Mouse (Mus musculus): ENCODE data around the gene Trp53i13.

Gene Trp53i13

GRCm38 (mm10) chr11:77491123-77491501 is 24.7 kb downstream of the Trp53i13 start:
- DNase-seq = peak; percentile 96

GRCm38 (mm10) chr11:77490451-77490850 is 25.3 kb downstream of the Trp53i13 start:
- no peak for DNase-seq

GRCm38 (mm10) chr11:77489591-77490235 is 26.1 kb downstream of the Trp53i13 start, which contains the start of gene Ankrd13b:
Gene Ankrd13b (minus strand): TSS chr11:77489678.
- peak; percentile 89 for DNase-seq

- peak; percentile 60 for DNase-seq
Observed at GRCm38 (mm10) chr11:77488771-77489581, 26.8 kb downstream of the Trp53i13 start.

- DNase-seq = peak; percentile 49
Observed at GRCm38 (mm10) chr11:77486798-77487197, 29.0 kb downstream of the Trp53i13 start.

GRCm38 (mm10) chr11:77485229-77485628 is 30.6 kb downstream of the Trp53i13 start:
- DNase-seq = no peak

- no peak for DNase-seq
Observed at GRCm38 (mm10) chr11:77483510-77484255, 32.1 kb downstream of the Trp53i13 start.

- no peak for DNase-seq
Observed at GRCm38 (mm10) chr11:77483043-77483442, 32.7 kb downstream of the Trp53i13 start.

GRCm38 (mm10) chr11:77476895-77477294 is 38.9 kb downstream of the Trp53i13 start:
- no peak for DNase-seq

GRCm38 (mm10) chr11:77476216-77476615 is 39.6 kb downstream of the Trp53i13 start:
- DNase-seq = no peak

GRCm38 (mm10) chr11:77472775-77473174 is 43.0 kb downstream of the Trp53i13 start:
- DNase-seq = no peak

- no peak for DNase-seq
Observed at GRCm38 (mm10) chr11:77471407-77471806, 44.4 kb downstream of the Trp53i13 start.

- no peak for DNase-seq
Observed at GRCm38 (mm10) chr11:77468397-77468796, 47.4 kb downstream of the Trp53i13 start.

- DNase-seq = peak; percentile 79
Observed at GRCm38 (mm10) chr11:77467784-77468183, 48.0 kb downstream of the Trp53i13 start.

- peak; percentile 60 for DNase-seq
Observed at GRCm38 (mm10) chr11:77467157-77467556, 48.6 kb downstream of the Trp53i13 start.

GRCm38 (mm10) chr11:77466544-77466943 is 49.2 kb downstream of the Trp53i13 start:
- DNase-seq = no peak

GRCm38 (mm10) chr11:77465111-77465510 is 50.7 kb downstream of the Trp53i13 start:
- no peak for DNase-seq

- DNase-seq = no peak
Observed at GRCm38 (mm10) chr11:77464684-77465083, 51.1 kb downstream of the Trp53i13 start.

- DNase-seq = no peak
Observed at GRCm38 (mm10) chr11:77463786-77464185, 52.0 kb downstream of the Trp53i13 start.

- no peak for DNase-seq
Observed at GRCm38 (mm10) chr11:77463101-77463445, 52.7 kb downstream of the Trp53i13 start.

GRCm38 (mm10) chr11:77462283-77463100 is 53.3 kb downstream of the Trp53i13 start, which contains the start of gene Coro6:
Gene Coro6 (plus strand): TSS chr11:77462411.
- peak; percentile 74 for DNase-seq

GRCm38 (mm10) chr11:77461856-77462255 is 53.9 kb downstream of the Trp53i13 start:
- no peak for DNase-seq
